Mouse (Mus musculus): Measurements from ENCODE around the gene Ptpn1. TPM values are rescaled to one million over a fixed set of nuclear protein-coding genes. Genes with fewer than 3 reads are reported as not detected.

The Ptpn1 gene
- polyA plus RNA-seq, 1 experiment: 37.2 TPM

DNA sequence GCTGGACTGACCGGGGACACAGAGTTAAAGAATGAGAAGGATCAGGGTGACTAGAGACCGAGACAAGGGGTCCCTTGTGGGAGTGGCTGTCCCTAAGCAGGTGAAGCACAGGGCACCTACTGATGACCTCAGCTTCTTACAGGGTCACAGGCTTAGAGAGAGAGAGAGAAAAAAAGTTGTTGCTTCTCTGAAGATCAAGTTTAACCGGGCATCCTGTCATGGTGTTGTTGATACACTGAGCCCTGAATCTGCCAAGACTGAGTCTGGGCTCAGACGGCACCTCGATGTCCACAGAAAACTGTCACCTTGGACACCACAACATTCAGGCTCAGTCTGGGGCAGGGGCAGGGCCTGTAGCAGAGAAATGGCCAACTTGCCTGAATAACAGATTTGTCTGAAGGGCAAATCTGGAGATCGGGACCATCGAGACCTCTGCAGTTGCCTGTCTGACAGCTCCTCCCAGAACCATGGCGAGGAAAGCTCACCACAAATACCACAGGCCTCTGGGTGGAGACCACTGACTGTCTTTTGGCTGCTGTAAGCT lies 64.9 kb downstream of the Ptpn1 start:
- H3K4me1 ChIP-seq (ENCODE audit: control insufficient read depth, insufficient read depth, low read length): no peaks in the 10 kb centered on the region
- H3K4me3 ChIP-seq (ENCODE audit: insufficient read depth, low read length): no peak overlapping the region
- TF ChIP-seq CTCF (IDR thresholded peaks at IDR 0.05; ENCODE audit: extremely low read depth, insufficient read depth, low read length): no peak
- no peak for TF ChIP-seq POLR2A (IDR thresholded peaks at IDR 0.05; ENCODE audit: extremely low read depth, insufficient read depth, low read length)
- no peak overlapping the region for H3K27ac ChIP-seq (ENCODE audit: insufficient read depth, low read length)

DNA sequence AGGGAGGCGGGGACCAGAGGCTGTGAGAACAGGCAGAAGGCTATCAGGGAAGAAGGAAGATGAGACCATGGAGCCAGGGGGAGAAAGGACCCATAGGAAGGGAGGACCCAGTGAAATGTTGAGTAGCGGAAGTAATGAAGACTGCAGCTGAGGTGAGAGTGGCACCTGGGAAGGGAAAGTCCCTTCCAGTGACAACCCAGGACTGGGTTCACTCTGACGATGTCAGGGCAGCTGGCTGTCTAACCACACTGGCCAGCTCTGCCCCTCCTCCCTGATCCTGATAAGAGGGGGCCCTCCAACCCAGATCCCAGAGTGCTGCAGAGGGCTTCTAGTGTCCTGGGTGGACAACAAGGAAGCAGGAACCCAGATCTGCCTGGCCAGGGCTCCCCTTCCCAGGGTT lies 65.7 kb downstream of the Ptpn1 start:
- no peak overlapping the region for H3K4me3 ChIP-seq (ENCODE audit: insufficient read depth, low read length)
- H3K4me1 ChIP-seq (ENCODE audit: control insufficient read depth, insufficient read depth, low read length): no peaks in the 10 kb centered on the region
- H3K27ac ChIP-seq (ENCODE audit: insufficient read depth, low read length): no peak overlapping the region
- no peak for TF ChIP-seq CTCF (IDR thresholded peaks at IDR 0.05; ENCODE audit: extremely low read depth, insufficient read depth, low read length)
- no peak for TF ChIP-seq POLR2A (IDR thresholded peaks at IDR 0.05; ENCODE audit: extremely low read depth, insufficient read depth, low read length)

DNA sequence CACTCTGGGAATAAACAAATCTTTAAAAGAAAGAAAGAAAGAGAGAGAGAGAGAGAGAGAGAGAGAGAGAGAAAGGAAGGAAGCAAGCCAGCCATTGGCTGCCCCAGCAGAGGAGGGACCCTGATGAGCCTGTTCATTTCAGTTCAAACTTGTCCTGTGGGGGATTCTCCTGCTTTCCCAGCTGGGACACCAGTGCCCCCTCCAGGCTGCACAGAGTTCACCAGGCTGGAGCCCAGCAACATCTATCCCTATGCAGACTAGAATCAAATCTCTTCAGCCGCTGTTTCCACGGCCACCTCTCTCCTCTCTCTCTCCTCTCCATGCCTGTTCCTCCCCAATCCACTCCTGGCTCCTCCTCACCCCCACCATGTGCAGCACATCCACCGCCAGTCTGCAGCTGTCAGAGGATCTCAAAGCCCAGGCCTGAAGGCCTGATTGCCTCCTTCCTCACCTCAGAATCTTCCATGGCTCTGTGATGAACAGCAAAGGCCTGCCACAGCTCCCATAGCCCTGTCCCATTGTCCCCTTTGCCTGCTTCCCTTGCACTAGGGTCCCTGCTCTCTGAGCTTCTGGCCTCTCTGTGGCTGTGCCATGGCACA lies 67.4 kb downstream of the Ptpn1 start:
- Histone ChIP-seq H3K27ac (ENCODE audit: insufficient read depth, low read length) (no peak overlapping the region), H3K4me3 (ENCODE audit: insufficient read depth, low read length) (no peak overlapping the region), H3K4me1 (ENCODE audit: control insufficient read depth, insufficient read depth, low read length) (no peaks in the 10 kb centered on the region)
- TF ChIP-seq CTCF (IDR thresholded peaks at IDR 0.05; ENCODE audit: extremely low read depth, insufficient read depth, low read length): no peak
- no peak for TF ChIP-seq POLR2A (IDR thresholded peaks at IDR 0.05; ENCODE audit: extremely low read depth, insufficient read depth, low read length)

DNA sequence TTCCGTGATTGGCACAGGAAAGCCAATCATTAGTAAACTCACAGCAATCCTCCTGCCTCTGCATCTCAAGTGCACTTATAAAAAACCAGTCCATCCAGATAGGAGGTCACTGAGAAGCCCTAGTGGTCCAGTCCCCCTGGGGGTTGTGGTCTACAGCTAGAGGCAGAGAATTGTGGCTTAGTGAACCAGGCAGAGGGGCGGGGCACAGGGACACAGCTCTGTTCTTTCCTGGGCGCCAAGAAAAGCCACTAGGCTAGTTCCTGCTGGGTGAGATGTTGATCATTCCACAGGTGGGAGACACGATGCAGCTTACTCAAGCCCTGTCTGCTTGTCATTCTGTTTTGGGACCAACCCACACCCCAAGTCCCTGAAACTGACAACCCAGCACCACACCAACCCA lies 70.3 kb downstream of the Ptpn1 start:
- Histone ChIP-seq H3K4me1 (ENCODE audit: control insufficient read depth, insufficient read depth, low read length) (no peaks in the 10 kb centered on the region), H3K27ac (ENCODE audit: insufficient read depth, low read length) (no peak overlapping the region), H3K4me3 (ENCODE audit: insufficient read depth, low read length) (no peak overlapping the region)
- no peak for TF ChIP-seq POLR2A (IDR thresholded peaks at IDR 0.05; ENCODE audit: extremely low read depth, insufficient read depth, low read length)
- no peak for TF ChIP-seq CTCF (IDR thresholded peaks at IDR 0.05; ENCODE audit: extremely low read depth, insufficient read depth, low read length)

DNA sequence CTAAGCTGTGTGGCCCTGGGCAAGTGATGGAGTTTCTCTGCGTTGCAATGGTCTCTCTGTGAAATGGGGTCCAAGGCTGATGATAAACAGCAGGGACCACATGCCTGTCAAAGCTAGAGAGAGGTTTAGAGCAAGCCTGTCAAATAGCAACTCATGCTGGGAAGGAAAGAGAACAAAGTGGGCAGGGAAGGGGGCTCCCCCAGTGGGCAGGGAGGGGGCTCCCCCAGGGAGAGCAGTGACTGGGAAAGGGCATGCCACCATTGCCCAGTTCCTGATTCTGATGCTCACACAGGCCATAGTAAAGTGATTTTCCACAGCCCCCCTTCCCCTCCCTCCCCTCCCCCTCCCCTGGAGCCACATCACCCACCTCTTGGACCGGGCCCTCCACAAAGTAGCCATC lies 71.0 kb downstream of the Ptpn1 start:
- no peak overlapping the region for H3K27ac ChIP-seq (ENCODE audit: insufficient read depth, low read length)
- H3K4me1 ChIP-seq (ENCODE audit: control insufficient read depth, insufficient read depth, low read length): no peaks in the 10 kb centered on the region
- H3K4me3 ChIP-seq (ENCODE audit: insufficient read depth, low read length): no peak overlapping the region
- TF ChIP-seq CTCF (IDR thresholded peaks at IDR 0.05; ENCODE audit: extremely low read depth, insufficient read depth, low read length) (no peak), POLR2A (IDR thresholded peaks at IDR 0.05; ENCODE audit: extremely low read depth, insufficient read depth, low read length) (no peak)

DNA sequence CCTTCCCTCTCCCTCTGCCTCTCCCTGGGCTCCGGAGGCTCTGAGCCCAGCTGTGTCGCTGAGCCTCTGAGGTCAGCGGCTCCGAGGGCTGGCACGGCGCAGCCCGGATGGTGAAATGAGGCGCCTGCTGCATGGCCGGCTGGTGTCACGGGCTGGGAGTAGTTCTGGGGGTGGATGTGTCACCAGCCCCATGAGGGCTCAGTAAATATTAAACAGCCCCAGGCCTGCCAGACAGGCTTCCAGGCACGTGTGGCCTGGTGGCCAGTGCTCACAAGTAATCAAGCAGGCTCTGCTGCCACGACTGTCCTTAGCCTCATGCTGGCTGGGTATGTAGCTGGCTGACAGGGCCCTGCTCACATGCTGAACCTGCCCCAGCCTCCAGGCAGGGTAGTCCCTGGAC lies 71.6 kb downstream of the Ptpn1 start:
- H3K4me3 ChIP-seq (ENCODE audit: insufficient read depth, low read length): no peak overlapping the region
- H3K27ac ChIP-seq (ENCODE audit: insufficient read depth, low read length): no peak overlapping the region
- TF ChIP-seq CTCF (IDR thresholded peaks at IDR 0.05; ENCODE audit: extremely low read depth, insufficient read depth, low read length) (no peak), POLR2A (IDR thresholded peaks at IDR 0.05; ENCODE audit: extremely low read depth, insufficient read depth, low read length) (no peak)
- no peaks in the 10 kb centered on the region for H3K4me1 ChIP-seq (ENCODE audit: control insufficient read depth, insufficient read depth, low read length)

DNA sequence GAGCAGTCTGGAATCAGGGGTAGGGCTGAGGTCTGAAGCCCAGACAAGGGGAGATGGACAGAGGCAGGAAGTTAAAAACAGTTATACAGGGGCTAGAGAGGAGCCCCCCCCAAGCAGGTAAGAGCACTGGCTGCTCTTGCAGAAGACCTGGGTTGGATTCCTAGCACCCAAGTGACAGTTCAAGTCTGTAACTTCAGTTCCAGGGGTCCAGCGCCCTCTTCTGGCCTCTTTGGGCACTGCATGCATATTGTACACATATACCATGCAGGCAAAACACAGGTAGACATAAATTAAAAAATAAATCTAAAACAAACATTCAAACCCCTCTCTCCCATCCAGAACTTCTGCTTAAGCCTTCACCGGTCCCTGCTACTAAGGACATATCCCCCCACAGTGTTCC lies 72.5 kb downstream of the Ptpn1 start:
- no peak for TF ChIP-seq CTCF (IDR thresholded peaks at IDR 0.05; ENCODE audit: extremely low read depth, insufficient read depth, low read length)
- no peak for TF ChIP-seq POLR2A (IDR thresholded peaks at IDR 0.05; ENCODE audit: extremely low read depth, insufficient read depth, low read length)
- H3K4me3 ChIP-seq (ENCODE audit: insufficient read depth, low read length): no peak overlapping the region
- H3K4me1 ChIP-seq (ENCODE audit: control insufficient read depth, insufficient read depth, low read length): no peaks in the 10 kb centered on the region
- no peak overlapping the region for H3K27ac ChIP-seq (ENCODE audit: insufficient read depth, low read length)

DNA sequence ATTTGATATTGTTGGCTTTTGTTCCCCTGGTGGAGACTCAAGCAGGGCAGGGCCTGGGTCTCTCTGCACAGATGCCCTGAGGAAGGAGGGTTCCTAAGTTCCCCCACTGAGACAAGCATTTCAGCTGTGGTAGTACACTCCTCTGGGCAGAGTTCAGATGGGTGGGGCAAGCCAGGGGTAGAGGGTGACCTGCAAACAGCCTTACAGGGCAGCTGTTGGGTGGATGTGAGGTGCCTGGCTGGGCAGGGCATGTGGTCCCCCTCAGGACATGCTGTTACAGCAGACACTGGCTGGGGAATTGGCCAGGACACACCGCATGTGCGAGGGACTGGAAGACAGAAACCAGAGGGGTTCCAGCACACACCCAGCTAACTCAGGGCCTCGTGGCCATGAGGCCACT lies 73.1 kb downstream of the Ptpn1 start:
- no peak overlapping the region for H3K27ac ChIP-seq (ENCODE audit: insufficient read depth, low read length)
- no peak overlapping the region for H3K4me3 ChIP-seq (ENCODE audit: insufficient read depth, low read length)
- H3K4me1 ChIP-seq (ENCODE audit: control insufficient read depth, insufficient read depth, low read length): no peaks in the 10 kb centered on the region
- no peak for TF ChIP-seq POLR2A (IDR thresholded peaks at IDR 0.05; ENCODE audit: extremely low read depth, insufficient read depth, low read length)
- no peak for TF ChIP-seq CTCF (IDR thresholded peaks at IDR 0.05; ENCODE audit: extremely low read depth, insufficient read depth, low read length)

DNA sequence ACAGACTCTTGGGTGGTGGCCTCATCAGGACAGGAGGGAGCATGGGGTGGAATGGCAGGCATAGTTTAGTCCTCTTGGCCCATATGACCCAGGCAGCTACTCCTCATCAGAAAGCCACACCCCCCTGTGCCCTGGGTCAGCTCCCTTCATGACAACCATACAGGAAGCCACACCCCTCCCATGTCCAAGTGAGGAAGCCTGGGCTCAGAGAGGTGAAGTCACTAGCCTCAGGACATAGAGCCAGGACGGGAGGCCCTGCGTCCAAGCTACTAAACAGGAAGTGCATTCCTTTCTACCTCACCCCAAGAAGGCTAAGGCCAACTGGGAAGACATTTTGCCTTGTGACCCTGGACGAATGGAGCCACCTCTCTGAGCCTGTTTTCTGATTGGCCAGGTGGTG lies 73.8 kb downstream of the Ptpn1 start:
- no peaks in the 10 kb centered on the region for H3K4me1 ChIP-seq (ENCODE audit: control insufficient read depth, insufficient read depth, low read length)
- TF ChIP-seq CTCF (IDR thresholded peaks at IDR 0.05; ENCODE audit: extremely low read depth, insufficient read depth, low read length) (no peak), POLR2A (IDR thresholded peaks at IDR 0.05; ENCODE audit: extremely low read depth, insufficient read depth, low read length) (no peak)
- no peak overlapping the region for H3K27ac ChIP-seq (ENCODE audit: insufficient read depth, low read length)
- H3K4me3 ChIP-seq (ENCODE audit: insufficient read depth, low read length): no peak overlapping the region

DNA sequence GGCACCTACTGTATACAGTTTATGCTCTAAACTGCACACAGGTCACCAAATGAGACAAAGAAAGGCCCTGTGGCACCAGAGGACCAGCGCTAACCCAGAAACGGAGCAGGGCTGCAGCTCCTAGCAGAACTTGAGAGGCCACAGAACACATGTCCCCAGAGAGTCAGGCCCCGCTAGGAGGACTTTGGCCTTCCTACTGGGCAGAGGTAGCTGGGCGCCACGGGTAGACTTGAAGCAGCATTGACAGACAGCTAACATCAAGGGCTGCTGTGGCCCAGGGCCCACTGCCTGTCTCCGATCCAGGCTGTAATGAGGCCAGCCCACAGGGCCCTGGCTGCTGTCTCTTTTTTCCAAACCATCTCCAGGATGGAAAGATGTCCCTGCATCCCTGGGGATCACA lies 74.6 kb downstream of the Ptpn1 start:
- H3K4me3 ChIP-seq (ENCODE audit: insufficient read depth, low read length): no peak overlapping the region
- no peak overlapping the region for H3K27ac ChIP-seq (ENCODE audit: insufficient read depth, low read length)
- no peaks in the 10 kb centered on the region for H3K4me1 ChIP-seq (ENCODE audit: control insufficient read depth, insufficient read depth, low read length)
- no peak for TF ChIP-seq CTCF (IDR thresholded peaks at IDR 0.05; ENCODE audit: extremely low read depth, insufficient read depth, low read length)
- TF ChIP-seq POLR2A (IDR thresholded peaks at IDR 0.05; ENCODE audit: extremely low read depth, insufficient read depth, low read length): no peak

Data from cortical plate, adult 2 months (tissue).